Mouse (Mus musculus): ENCODE results near the gene Gm11007. TPM values are rescaled to one million over a fixed set of nuclear protein-coding genes. Genes with fewer than 3 reads are reported as not detected.
"Not testable (repeated sequence)": the region's sequence is repeated elsewhere in the genome, so short reads cannot be mapped to it uniquely, and the experiment has no call there.

The Gm11007 gene
- not detected in 2 replicates for polyA plus RNA-seq (2015; fragmentation: Nextera tagmentation; extraction: Ambion mirVana)

GRCm38 (mm10) chr2:175643678-175644077 lies at the start of gene Gm11007:
TSS of gene Gm11007 (plus strand) at chr2:175643978.
- not testable (repeated sequence) for H3K27me3 ChIP-seq (ENCODE audit: control insufficient read depth, insufficient read depth, low read depth, low read length); H3K4me3 ChIP-seq (ENCODE audit: low read depth, low read length); H3K9ac ChIP-seq (ENCODE audit: low read depth, low read length); ATAC-seq; H3K9me3 ChIP-seq (replicated peaks; ENCODE audit: control insufficient read depth, low read length, poor library complexity, severe bottlenecking); H3K4me1 ChIP-seq (ENCODE audit: control insufficient read depth, insufficient read depth, low read length); H3K36me3 ChIP-seq (ENCODE audit: control insufficient read depth, insufficient read depth, low read length); H3K4me2 ChIP-seq (ENCODE audit: low read length); H3K27ac ChIP-seq (ENCODE audit: low read length)
- WGBS = no CpG with 5 or more reads among the region's 2 CpGs

Other genes with a start within 250 kb of the Gm11007 start
- 14.5 and 15.3 TPM in 2 replicates for gene Gm4724, start 208.2 kb upstream of the Gm11007 start, polyA plus RNA-seq (2015; fragmentation: Nextera tagmentation; extraction: Ambion mirVana)
- 7.3 and 8.2 TPM in 2 replicates for gene Zfp965, start 174.0 kb upstream of the Gm11007 start, polyA plus RNA-seq (2015; fragmentation: Nextera tagmentation; extraction: Ambion mirVana)
- gene Zfp969, start 59.7 kb downstream of the Gm11007 start, polyA plus RNA-seq (2015; fragmentation: Nextera tagmentation; extraction: Ambion mirVana) = 1.8 and 5.7 TPM in 2 replicates
- not detected in 2 replicates for gene Gm2007, start 97.6 kb downstream of the Gm11007 start, polyA plus RNA-seq (2015; fragmentation: Nextera tagmentation; extraction: Ambion mirVana)
- gene Gm14288, start 157.1 kb downstream of the Gm11007 start, polyA plus RNA-seq (2015; fragmentation: Nextera tagmentation; extraction: Ambion mirVana) = 3.8 and 5.8 TPM in 2 replicates
- gene Gm6710, start 225.2 kb downstream of the Gm11007 start, polyA plus RNA-seq (2015; fragmentation: Nextera tagmentation; extraction: Ambion mirVana) = 29.4 and 33.6 TPM in 2 replicates